22 mouse cellular contexts compared by ENCODE assay signal in genomic region chr3:32673151-32673550, GRCm38 (mm10). TPM values are rescaled to one million over a fixed set of nuclear protein-coding genes. Genes with fewer than 3 reads are reported as not detected.
A peak's percentile ranks its signal among the peaks of the same experiment; 100 is the strongest.
DNase-seq lines count a peak whose midpoint lies in the region; ATAC-seq and TF ChIP-seq lines count a peak whose summit lies in the region.
"Had no signal": no experiment of that assay in that cellular context is flagged by ENCODE, and none has a peak within 500 bp of the region (broad histone marks: within the 10 kb centered on the region; RNA-seq: fewer than 3 reads in every experiment).

No protein-coding gene starts in this region.

- H3K27ac ChIP-seq in kidney, adult 2 months (ENCODE audit: insufficient read depth, low read depth, low read length): peak overlapping the region; percentile 81
- no peak overlapping the region for H3K27ac ChIP-seq in kidney, embryonic 15.5 days
- no peak overlapping the region for H3K27ac ChIP-seq in kidney, postnatal 0 days
- H3K27ac ChIP-seq in liver, adult 2 months (replicated peaks; ENCODE audit: insufficient read depth, low read depth, low read length): no peak overlapping the region
- H3K27ac ChIP-seq in liver, postnatal 0 days (ENCODE audit: low read depth): no peak overlapping the region

- TF ChIP-seq CTCF in kidney, adult 2 months (conservative IDR thresholded peaks at IDR 0.05; ENCODE audit: insufficient read depth, insufficient read length, low read depth, low read length): no peak
- TF ChIP-seq CTCF in kidney, postnatal 0 days (IDR thresholded peaks at IDR 0.05; ENCODE audit: low read depth): no peak
- TF ChIP-seq CTCF in liver, adult 2 months (IDR thresholded peaks at IDR 0.05; ENCODE audit: low read depth, low read length): no peak
- no peak for TF ChIP-seq CTCF in liver, postnatal 0 days (IDR thresholded peaks at IDR 0.05; ENCODE audit: low read depth)

- H3K9ac ChIP-seq in kidney, embryonic 15.5 days: no peak overlapping the region
- no peak overlapping the region for H3K9ac ChIP-seq in kidney, postnatal 0 days (ENCODE audit: low read depth, low read length)
- H3K9ac ChIP-seq in liver, adult 2 months (ENCODE audit: low read depth, low read length): no peak overlapping the region
- no peak overlapping the region for H3K9ac ChIP-seq in liver, postnatal 0 days (replicated peaks)

- H3K4me1 ChIP-seq in kidney, adult 2 months (ENCODE audit: control insufficient read depth, insufficient read depth, low read length): peaks cover 19% of the 10 kb centered on the region; the same call in 1 of the 2 replicates
- H3K4me1 ChIP-seq in kidney, embryonic 15.5 days: peaks cover 10% of the 10 kb centered on the region; the same call in 1 of the 2 replicates
- peaks cover 8% of the 10 kb centered on the region; the same call in 1 of the 2 replicates for H3K4me1 ChIP-seq in kidney, postnatal 0 days (replicated peaks; ENCODE audit: insufficient read depth, low read length)
- no peaks in the 10 kb centered on the region for H3K4me1 ChIP-seq in liver, adult 2 months (ENCODE audit: control insufficient read depth, insufficient read depth, low read length)
- H3K4me1 ChIP-seq in liver, postnatal 0 days (ENCODE audit: insufficient read depth): no peaks in the 10 kb centered on the region

- no peaks in the 10 kb centered on the region for H3K27me3 ChIP-seq in kidney, adult 2 months (replicated peaks; ENCODE audit: control insufficient read depth, insufficient read depth, low read length)
- no peaks in the 10 kb centered on the region for H3K27me3 ChIP-seq in kidney, embryonic 15.5 days
- H3K27me3 ChIP-seq in kidney, postnatal 0 days (ENCODE audit: insufficient read depth, low read length): no peaks in the 10 kb centered on the region
- H3K27me3 ChIP-seq in liver, adult 2 months (ENCODE audit: control insufficient read depth, insufficient read depth, low read length): no peaks in the 10 kb centered on the region
- no peaks in the 10 kb centered on the region for H3K27me3 ChIP-seq in liver, postnatal 0 days (ENCODE audit: insufficient read depth, low read length)
- H3K27me3 ChIP-seq: CH12.LX had no signal

- H3K4me2 ChIP-seq in kidney, embryonic 15.5 days: no peak overlapping the region
- no peak overlapping the region for H3K4me2 ChIP-seq in kidney, postnatal 0 days (ENCODE audit: low read length)
- H3K4me2 ChIP-seq in liver, postnatal 0 days (ENCODE audit: low read depth, low read length): no peak overlapping the region

- no peak for TF ChIP-seq POLR2A in kidney, adult 2 months (IDR thresholded peaks at IDR 0.05; ENCODE audit: low read depth, low read length)
- TF ChIP-seq POLR2A in liver, adult 2 months (IDR thresholded peaks at IDR 0.05; ENCODE audit: extremely low read depth, insufficient read depth, low read length): no peak

- no peak overlapping the region for H3K4me3 ChIP-seq in kidney, adult 2 months (ENCODE audit: insufficient read depth, low read depth, low read length)
- H3K4me3 ChIP-seq in kidney, embryonic 15.5 days (replicated peaks): no peak overlapping the region
- no peak overlapping the region for H3K4me3 ChIP-seq in kidney, postnatal 0 days (replicated peaks; ENCODE audit: low read depth, low read length)
- no peak overlapping the region for H3K4me3 ChIP-seq in liver, adult 2 months (ENCODE audit: insufficient read depth, low read depth, low read length)
- no peak overlapping the region for H3K4me3 ChIP-seq in liver, postnatal 0 days (ENCODE audit: low read depth, low read length)

- ATAC-seq in kidney, embryonic 15.5 days (replicated peaks; ENCODE audit: low FRiP score): no peak
- no peak for ATAC-seq in kidney, postnatal 0 days (replicated peaks; ENCODE audit: low FRiP score, low read depth)
- no peak for ATAC-seq in liver, postnatal 0 days
- ATAC-seq: activated CD4-positive, CD25-positive, alpha-beta regulatory T cell, adult 4 months; CD4-positive, CD25-positive, alpha-beta regulatory T cell, adult 4 months; Patski had no signal

- H3K79me2 ChIP-seq in liver, adult 2 months (ENCODE audit: control insufficient read depth, insufficient read depth, low read length): no peaks in the 10 kb centered on the region

- no peaks in the 10 kb centered on the region for H3K36me3 ChIP-seq in kidney, adult 2 months (ENCODE audit: control insufficient read depth, insufficient read depth, low read length)
- no peaks in the 10 kb centered on the region for H3K36me3 ChIP-seq in kidney, embryonic 15.5 days
- no peaks in the 10 kb centered on the region for H3K36me3 ChIP-seq in kidney, postnatal 0 days (ENCODE audit: insufficient read depth, low read length)
- no peaks in the 10 kb centered on the region for H3K36me3 ChIP-seq in liver, adult 2 months (ENCODE audit: control insufficient read depth, insufficient read depth, low read length)
- no peaks in the 10 kb centered on the region for H3K36me3 ChIP-seq in liver, postnatal 0 days (replicated peaks; ENCODE audit: insufficient read depth, low read length)
- H3K36me3 ChIP-seq: G1E had no signal

- no peaks in the 10 kb centered on the region for H3K9me3 ChIP-seq in kidney, embryonic 15.5 days (replicated peaks)
- no peaks in the 10 kb centered on the region for H3K9me3 ChIP-seq in kidney, postnatal 0 days (replicated peaks; ENCODE audit: low read length)
- no peaks in the 10 kb centered on the region for H3K9me3 ChIP-seq in liver, postnatal 0 days (ENCODE audit: low read length)

- TF ChIP-seq EP300 in liver, postnatal 0 days (IDR thresholded peaks at IDR 0.05; ENCODE audit: low read depth): no peak

- DNase-seq in kidney, adult 2 months: peak; percentile 62
- DNase-seq in kidney, postnatal 4 days: no peak
- peak; percentile 68 for DNase-seq in kidney, adult 9 months
- peak; percentile 13 for DNase-seq in kidney, postnatal 0 days (ENCODE audit: low spot score)
- DNase-seq in kidney, postnatal 25 days: no peak
- peak; percentile 22 for DNase-seq in liver, adult 2 months (ENCODE audit: extremely low read depth, low read depth, low spot score)
- no peak for DNase-seq in liver, postnatal 0 days
- DNase-seq: adrenal gland, adult 2 months; adrenal gland, adult 8-10 months; adrenal gland, postnatal 10 days; adrenal gland, postnatal 14 days; adrenal gland, postnatal 25 days; adrenal gland, postnatal 36 days; B cell, adult 2 months; cerebellum, adult 11 months; cerebellum, adult 11-12 months had no signal

RNA-seq across cellular contexts. Expression of gene Actl6a, which starts 32.9 kb away (rescaled TPM):
- polyA plus RNA-seq in kidney, adult 2 months (2012; rRNA removed): 15.4 and 17.8 TPM in 2 replicates
- polyA plus RNA-seq in kidney, embryonic 15.5 days (2015; fragmentation: Nextera tagmentation; extraction: Ambion mirVana): 186 and 188 TPM in 2 replicates
- polyA plus RNA-seq in kidney, postnatal 0 days (2015; fragmentation: Nextera tagmentation; extraction: Ambion mirVana): 121 and 134 TPM in 2 replicates
- 16.3 and 17.1 TPM in 2 replicates for total RNA-seq in liver, adult 2 months (2014; rRNA removed)
- 8.9 and 10.6 TPM in 2 replicates for polyA plus RNA-seq in liver, adult 2 months (2012; rRNA removed)
- polyA plus RNA-seq in liver, postnatal 0 days (2015; fragmentation: Nextera tagmentation; extraction: Ambion mirVana): 40.0 and 42.1 TPM in 2 replicates

RNA-seq across cellular contexts. Expression of gene Gnb4, which starts 56.8 kb away (rescaled TPM):
- polyA plus RNA-seq in kidney, adult 2 months (2012; rRNA removed): 13.6 and 16.0 TPM in 2 replicates
- 51.0 and 54.4 TPM in 2 replicates for polyA plus RNA-seq in kidney, embryonic 15.5 days (2015; fragmentation: Nextera tagmentation; extraction: Ambion mirVana)
- polyA plus RNA-seq in kidney, postnatal 0 days (2015; fragmentation: Nextera tagmentation; extraction: Ambion mirVana): 40.0 and 41.0 TPM in 2 replicates
- total RNA-seq in liver, adult 2 months (2014; rRNA removed): 1.9 TPM in 2 replicates
- 2.2 and 2.3 TPM in 2 replicates for polyA plus RNA-seq in liver, adult 2 months (2012; rRNA removed)
- polyA plus RNA-seq in liver, postnatal 0 days (2015; fragmentation: Nextera tagmentation; extraction: Ambion mirVana): 6.6 and 6.7 TPM in 2 replicates

Comparison
In these comparisons a context has a peak if more than half of its experiments do, and no peak if none do; other contexts are left out.
1. DNase-seq: peak in kidney, adult 2 months (single experiment), kidney, adult 9 months (single experiment), kidney, postnatal 0 days (single experiment) and liver, adult 2 months (single experiment); none in kidney, postnatal 4 days (0 of 2), kidney, postnatal 25 days (0 of 2) and liver, postnatal 0 days (single experiment).